Mouse (Mus musculus) urinary bladder, adult 18-20 months (tissue): ENCODE results near the gene Mindy1.
A peak's percentile ranks its signal among the peaks of the same experiment; 100 is the strongest.

Source experiments
- DNase-seq, 2 experiments: peaks; one replicate each; pipeline ENCODE4 v3.0.0; 2022; ENCODE audit warnings: low spot score in 2 of 2, mixed read lengths in 2 of 2

Mindy1 gene

DNA sequence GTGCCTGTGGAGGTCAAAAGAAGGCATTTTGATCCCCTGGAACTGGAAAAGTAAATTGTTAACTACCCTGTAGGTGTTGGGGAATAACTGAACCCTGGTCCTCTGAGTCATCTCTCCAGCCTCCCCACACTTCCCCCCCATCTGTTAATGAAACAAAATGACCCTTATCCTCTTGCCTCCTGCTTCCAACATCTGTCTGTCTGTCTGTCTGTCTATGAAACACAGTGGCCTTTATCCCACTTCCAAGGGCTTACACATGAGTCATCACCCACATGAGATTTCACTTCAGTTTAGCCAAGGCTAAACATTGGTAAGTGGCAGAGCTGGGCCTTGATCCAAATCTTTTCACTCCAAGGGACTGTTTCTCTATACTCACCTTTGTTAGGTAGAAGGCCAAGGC lies 13.3 kb upstream of the Mindy1 start:
- no peak for DNase-seq

DNA sequence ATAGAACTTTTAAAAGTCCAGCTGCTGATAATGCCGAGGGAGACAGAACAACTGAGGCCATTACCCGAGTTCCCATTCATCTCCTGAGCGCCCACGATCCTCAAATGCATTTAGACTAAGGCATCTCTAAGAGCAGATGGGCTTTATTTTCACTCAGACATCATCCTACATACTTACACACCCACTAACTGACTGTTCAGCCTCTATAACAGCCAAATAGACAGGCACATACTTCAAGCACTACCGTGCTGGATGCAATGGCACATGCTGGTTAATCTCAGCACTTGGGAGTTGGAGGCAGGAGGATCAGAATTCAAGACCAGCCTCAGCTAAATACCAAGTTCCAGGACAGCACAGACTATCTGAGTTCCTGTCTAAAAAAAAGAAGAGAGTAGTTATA lies 11.4 kb upstream of the Mindy1 start:
- no peak for DNase-seq

DNA sequence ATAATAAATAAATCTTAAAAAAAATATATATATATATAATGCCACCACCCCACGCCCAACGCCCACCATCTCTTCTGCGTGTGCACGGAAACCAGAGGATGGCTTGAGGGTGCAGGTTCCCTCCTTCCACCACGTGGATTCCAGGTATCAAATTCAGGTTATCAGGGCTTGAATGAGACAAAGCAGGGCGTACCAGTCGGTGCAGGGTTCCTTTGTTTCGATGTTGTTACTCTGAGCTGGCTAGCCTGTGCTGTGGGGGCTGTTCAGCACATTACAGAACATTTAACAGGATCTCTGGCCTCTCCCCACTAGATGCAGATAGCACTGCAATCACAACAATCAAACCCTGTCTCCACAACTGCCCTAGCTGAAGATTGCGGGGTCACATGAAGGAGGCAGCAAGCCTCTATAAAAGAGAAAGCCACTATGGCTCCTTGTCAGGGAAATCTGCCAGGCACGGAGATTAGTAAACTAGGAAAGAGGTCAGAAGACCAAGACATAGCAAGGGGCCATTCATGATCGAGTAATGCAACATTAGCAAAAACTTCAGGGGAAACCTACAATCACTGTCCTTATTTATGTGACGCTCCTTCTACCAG lies 10.3 kb upstream of the Mindy1 start:
- no peak for DNase-seq

DNA sequence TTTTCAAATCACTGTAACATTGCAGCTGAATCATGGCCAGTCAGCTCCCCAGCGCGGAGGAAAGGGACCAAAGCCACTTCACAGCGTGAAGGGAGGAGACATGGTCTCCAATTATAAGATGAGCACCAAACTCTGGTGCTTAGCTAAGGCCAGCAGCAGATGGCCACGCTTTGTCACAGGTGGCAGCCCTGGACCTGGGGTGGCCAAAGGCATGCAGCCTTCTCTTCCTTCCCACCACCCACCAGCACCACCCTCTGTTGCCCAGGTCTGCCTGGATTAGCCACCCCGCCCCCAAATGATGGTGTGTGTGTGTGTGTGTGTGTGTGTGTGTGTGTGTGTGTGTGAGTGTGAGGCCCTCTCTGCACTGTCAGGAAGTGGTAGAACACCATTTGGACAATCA lies 7.7 kb upstream of the Mindy1 start:
- DNase-seq = no peak

DNA sequence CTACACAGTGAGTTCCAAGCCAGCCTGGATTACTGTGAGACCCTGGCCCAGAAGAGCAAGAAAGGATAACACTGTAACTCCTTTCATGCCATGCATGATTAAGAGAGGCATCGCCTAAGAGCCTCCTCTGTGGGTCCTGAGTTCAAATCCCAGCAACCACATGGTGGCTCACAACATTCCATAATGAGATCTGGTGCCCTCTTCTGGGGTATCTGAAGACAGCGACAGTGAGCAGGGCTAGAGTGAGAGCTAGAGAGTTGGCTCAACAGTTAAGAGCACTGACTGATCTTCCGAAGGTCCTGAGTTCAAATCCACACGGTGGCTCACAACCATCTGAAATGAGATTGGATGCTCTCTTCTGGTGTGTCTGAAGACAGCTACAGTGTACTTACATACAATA lies 6.7 kb upstream of the Mindy1 start:
- DNase-seq = no peak

DNA sequence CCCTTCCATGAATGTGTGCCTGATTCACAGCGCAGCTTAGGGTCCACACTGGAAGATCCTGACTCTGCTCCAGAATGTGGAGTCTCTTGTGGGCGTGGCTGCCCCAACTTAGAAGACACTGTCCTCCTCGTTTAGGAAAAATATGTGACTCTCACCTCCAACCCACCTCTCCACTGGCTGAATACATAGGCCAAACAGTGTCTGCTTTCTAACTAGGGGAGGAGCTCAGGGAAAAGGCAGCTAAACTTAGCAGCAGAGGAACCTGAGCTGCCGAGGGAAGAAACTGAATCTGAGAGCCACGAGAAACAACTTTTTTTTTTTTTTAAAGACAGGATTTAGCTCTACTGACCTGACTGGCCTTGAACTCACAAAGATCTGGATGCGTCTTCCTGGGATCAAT lies 6.0 kb upstream of the Mindy1 start:
- DNase-seq = no peak

DNA sequence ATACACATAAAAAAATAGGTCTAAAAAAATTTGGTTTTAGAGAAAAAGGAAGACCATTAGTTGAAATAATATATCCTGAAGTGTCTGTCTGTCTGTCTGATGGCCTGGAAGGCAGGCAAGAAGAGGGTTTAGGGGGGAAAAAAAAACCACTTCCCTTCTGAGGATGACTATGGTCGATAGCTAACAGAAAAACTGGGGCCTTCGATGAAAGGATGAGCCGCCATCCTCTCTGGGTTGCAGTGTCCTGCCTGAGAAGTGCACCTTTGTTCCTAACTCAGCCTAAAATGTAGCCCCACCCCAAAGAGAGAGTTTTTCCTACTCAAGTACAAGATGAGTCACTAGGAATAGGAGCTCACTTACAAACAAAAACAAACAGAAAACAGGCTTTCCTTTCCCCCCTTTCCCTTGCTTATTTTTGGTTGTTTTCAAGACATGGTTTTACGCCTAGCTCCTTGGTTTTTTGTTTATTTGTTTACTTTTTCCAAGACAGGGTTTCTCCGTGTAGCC lies 4.7 kb upstream of the Mindy1 start:
- no peak for DNase-seq

DNA sequence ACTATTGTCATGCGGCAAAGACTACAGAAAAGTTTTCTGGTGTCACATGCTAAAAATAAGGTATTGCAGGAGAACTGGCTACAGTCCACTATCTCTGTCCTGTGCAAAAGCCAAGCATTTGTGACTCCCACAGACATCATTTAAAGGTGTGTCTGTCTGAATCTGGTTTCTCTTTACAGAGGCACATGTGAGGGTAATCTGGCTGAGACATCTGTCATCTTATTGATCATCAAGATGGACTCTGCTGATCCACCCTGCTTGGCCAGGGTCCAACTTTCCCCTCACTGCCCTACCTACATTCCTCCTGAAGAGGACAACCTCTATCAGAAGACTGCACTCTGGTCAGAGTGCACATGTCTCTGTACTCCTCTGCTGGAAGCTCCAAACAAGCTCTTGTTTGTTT lies 4.0 kb upstream of the Mindy1 start:
- DNase-seq = no peak

DNA sequence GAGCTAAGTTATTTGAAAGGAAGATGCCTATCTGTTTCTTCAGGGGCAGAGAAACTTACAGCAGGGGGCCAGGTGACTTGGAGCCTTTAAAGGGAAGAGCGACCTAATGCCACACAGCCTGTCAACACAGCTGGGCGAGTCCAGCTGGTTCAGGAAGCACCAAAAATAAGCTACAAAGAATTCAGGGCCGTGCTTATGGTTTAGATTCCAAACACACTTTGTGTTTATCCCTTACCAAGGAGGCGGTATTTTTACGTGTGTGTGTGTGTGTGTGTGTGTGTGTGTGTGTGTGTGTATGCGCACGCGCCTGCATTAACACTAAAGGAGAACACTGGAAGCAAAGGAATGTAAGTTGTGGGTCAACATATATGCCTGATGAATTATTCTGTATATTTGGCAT lies 398 bp upstream of the Mindy1 start:
- no peak for DNase-seq

DNA sequence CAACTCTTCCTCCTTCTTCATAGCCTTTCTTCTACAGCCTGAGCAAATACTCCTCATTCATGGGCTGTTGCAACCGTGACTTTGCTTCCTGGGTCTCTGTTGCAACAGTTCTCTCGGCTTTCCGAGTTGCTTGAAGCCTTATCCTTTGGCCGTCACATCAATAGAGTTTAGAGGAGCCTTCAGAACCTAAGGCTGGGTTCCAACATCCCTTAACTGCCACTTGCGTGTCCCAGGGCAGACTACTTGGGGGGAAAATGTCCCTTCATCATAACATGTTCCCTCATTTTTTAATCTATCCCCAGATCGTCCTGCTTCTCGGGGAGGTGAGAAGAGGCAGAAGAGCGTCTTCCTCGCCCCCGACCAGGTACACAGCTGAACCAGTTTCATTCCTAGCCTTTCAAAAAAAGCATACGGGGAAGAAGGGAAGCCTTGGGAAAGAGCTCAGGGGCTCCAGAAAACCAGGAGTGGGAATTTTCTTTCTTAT lies 1.3 kb downstream of the Mindy1 start:
- DNase-seq = peak in 1 of 2 experiments; percentile 39

DNA sequence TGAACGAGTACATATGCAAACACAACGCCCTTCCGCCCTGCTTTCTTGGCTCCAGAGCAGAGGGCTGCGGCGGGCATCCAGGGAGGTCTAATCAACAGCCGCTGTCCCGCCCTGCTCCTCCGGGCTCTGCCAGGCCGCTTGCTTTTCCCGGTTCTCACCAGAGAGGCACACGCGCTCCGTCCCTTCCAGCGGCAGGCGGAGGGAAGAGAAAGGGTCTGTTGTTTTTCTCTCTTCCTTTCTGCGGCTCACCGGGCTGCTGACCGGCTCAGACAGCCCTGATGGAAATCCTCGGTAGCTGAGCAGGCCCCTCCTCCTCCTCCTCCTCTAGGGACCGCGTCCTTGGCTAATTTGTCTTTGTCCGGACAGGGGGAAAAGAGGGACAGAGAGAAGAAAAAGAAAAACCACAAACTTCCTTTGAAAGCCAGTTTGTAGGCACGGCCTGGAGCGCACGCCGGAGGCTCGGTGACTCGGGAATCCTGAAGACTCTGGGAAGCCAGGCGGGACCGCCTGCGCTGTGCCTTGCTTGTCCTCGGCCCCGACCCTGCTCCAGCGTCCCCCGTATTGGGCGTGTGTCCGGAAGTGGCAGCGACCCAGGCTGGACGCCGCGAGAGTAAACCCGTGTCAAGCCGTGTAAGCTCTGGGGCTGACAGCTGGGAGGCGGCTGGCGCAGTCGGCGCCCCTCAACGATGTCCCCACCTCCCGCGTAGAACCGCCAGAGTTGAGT lies 1.9 kb downstream of the Mindy1 start:
- DNase-seq = peak; percentile 73 to 78

DNA sequence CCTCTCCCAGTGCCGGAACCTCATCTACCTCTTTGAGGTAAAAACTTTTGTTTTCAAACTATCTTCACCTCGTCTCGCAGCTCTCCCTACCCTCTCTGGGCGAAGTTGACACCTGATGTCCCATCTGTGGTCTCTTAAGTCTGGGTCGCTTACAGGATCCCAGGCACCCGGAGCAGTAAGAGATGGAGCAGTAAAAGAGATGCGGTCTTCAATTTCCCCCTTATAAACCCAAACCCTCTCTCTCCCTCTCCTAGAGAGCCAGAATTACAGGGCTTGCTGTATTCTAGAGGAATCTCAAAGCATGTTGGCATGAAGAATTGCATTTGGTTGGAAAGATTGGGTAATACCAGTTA lies 2.4 kb downstream of the Mindy1 start:
- no peak for DNase-seq

DNA sequence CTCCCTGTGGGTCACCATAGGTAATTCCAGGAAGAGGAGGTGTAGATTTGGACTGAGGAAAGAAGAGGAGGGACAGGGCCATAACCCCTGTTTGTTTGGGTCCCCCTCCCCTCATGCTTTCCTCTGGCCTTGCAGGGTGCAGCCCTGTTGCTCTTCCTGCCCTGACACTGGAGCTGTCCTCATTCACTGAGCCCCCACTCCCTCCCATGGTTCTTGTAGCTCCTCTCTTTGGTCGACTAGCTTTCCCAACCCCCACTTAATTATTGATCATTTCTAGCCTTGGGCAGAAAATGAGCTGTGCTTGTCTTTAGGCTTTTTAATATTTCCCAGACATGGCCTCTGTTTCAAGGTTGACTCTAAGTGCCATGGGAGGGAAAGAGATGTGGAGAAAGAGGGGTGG lies 2.9 kb downstream of the Mindy1 start:
- no peak for DNase-seq

DNA sequence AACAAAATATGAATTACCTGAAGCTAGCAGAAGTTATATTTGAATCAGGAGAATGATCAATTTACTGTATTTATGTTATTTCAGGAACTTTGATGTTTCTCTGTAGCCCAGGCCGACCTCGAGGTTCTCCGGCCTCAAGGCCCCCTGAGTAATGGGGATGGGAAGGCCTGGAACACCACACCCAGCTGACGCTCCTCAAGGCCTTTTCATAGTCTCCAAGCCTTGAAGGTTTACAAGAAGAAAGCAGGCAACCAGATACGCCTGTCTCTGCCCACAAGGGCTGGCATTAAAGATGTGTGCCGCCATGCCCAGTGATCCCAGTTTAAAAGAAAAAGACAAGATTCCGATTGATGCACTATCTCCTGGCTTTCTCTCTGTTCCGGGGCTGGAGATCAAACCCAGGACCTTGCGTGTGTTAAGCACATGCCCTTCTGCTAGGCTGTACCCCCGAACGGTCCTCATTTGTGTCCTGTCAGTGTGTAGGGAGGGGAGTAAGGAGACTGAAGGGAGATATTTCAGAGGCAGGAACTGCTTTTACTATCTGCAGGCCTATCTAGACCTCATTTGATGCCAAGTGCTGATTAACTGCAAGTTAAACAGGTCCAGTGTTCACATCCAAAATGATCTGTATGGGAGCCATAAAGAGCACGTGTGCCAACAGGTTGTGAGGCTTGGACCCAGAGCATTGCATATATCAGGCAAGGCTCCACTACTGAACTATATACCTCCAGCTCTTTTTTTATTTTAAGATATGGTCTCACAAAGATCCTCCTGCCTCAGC lies 3.5 kb downstream of the Mindy1 start:
- peak in 1 of 2 experiments; percentile 34 for DNase-seq

DNA sequence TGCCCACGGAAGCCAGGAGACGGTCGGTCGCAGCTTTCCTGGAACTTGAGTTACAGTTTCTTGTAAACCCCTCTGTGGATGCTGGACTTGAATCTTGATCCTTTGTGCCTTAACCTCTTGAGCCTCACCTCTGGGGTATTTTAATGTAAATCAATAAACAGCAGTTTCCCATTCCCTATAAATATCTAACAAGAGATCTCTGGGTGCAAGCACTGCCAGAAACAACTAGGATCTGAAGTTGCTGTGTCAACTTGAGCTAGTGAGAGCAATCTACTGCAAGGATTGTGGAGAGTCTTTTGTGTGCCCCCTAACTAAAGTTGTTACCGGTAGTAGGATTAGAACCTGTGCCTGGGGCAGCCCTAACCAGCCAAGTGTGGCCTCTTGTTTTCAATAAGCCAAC lies 4.2 kb downstream of the Mindy1 start:
- no peak for DNase-seq

DNA sequence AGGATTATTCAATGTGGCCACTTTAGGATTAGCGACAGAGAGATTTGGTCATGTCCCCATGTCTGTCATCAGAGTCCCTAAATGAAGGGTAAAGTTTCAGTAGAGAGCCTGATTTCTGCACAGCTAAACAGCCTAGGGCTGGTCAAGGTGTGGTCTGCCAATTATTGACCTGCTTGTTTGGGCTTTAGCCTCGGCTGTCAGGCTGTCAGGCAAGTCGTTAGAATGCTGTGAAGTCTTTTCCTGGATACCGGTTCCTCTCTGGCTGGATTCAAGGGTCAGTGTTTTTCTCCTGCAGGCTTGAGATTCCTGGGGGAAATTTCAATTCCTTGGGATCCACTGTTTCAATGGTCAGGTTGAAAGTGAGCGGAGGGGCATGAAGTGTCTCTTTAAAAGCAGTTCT lies 4.9 kb downstream of the Mindy1 start:
- no peak for DNase-seq

DNA sequence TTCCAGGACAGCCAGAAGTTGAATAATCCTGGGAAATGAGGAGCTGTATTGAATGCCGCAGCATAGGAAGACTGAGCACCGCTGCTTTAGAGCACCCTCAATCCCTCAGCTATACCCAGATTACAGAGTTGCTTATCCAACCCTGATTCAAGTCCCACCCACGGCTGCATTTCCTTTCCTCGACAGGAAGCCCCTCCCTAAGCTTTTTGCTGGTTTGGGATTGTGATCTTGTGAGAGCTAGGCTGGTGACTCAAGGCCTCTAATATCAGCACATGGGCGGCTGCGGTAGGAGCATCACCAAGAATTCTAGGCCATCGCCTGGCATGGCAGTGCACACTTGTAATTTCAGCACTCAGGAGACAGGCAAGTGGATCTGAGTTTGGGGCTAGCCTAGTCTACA lies 5.4 kb downstream of the Mindy1 start:
- no peak for DNase-seq

DNA sequence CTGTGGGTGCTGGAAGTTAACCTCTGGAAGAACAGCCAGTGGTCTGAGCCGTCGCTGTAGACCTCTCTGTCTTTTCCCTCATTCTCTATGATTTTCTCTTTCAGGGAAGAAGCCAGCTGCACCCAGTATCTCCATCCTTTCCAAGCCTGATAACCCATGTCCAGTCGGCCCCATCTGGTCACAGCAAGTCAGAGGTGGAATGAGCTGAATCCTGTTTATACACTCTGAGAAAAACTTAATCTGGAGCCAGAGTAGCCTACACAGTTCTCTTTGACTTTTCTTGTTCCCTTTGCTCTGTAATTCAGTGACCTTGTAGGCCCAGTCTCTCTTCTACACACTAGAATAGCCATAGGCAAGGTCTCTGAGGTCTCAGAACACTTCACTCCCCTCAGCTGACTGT lies 6.4 kb downstream of the Mindy1 start:
- no peak for DNase-seq

DNA sequence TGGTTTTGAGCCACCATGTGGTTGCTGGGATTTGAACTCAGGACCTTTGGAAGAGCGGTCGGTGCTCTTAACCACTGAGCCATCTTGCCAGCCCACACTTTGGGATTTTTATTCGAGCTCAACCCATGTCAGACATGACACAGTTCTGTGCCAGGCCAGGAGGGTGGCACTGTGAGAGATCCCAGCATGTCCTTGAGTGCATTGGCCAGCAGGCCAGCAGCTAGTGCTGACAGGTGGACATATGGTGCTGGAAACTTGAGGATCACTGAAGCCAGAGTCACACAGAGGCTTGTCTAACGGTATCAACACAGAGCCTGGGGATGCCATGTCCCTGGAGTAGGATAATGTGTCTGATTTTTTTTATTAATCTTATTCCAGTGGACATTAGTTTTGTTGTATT lies 8.3 kb downstream of the Mindy1 start:
- no peak for DNase-seq

DNA sequence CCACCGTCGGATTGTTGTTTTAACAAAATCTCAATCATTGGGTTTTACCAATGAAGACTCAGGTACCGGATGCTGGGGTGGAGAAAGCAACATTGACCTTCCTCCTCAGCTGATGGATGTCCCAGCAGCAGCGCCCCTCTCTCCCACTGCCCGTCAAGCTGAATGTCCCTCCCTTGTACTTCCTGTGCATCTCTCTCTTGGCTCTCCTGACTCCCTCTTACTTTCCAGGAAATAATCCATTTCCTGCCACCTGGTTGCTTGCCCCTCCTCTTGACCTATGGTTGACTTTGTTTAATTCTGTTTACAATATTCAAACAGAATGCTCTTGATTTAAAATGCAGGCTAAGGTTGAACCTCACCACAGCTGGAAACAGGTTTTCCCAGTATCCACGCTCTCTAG lies 9.0 kb downstream of the Mindy1 start:
- no peak for DNase-seq

DNA sequence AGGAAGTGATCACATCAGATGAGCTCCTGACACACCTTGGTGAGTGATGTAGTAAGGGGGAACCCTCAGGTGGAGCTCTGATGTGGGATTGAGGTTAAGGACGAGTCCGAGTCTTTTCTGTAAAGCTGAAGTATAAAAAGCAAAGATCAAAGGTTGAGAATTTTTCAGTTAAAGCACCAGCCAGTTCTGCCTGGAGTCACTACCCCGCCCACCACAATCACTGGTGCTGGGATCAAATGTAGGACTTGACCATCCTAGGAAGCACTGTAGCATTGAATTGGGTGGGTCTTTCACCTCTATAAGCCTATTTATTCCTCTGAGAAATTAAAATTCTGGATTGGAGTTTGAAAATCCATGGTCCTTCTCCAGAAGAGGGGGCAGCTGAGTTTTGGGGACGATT lies 9.9 kb downstream of the Mindy1 start:
- no peak for DNase-seq

DNA sequence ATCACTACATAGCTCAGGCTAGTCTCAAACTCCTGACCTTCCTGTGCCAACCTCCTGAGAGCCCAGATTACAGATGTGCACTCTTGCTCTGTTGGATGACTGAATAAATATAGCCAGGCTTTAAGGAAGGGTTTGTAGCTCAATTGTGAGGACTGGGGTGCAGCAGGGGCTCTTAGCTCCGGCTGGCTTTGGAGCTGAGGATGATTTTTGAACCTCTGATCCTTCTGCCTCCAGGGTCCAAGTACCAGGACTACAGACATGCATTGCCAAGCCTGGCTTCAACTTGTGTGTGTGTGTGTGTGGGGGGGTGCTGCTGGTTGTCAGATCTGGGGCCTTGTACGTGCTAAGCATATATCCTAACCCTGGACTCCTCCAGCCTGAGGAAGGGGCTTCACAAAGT lies 11.8 kb downstream of the Mindy1 start:
- no peak for DNase-seq

DNA sequence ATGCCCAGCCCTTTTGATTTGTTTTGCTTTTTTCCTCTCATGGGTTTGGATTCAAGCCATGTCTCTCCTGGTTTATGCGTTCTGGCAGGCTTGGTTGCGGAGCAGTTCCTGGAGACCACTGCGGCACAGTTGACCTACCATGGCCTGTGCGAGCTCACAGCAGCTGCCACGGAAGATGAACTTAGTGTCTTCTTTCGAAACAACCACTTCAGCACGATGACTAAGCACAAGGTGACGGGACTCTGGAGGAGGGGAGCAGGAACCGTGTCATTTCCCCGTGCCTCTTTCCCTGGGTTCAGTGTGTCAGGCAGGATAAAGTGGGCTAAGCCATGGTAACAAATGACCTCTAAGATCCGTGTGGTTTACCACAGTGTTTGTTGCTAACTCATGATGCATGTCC lies 12.4 kb downstream of the Mindy1 start:
- DNase-seq = no peak
